Mouse (Mus musculus): ENCODE data around the gene Mdm2.

The Mdm2 gene

DNA sequence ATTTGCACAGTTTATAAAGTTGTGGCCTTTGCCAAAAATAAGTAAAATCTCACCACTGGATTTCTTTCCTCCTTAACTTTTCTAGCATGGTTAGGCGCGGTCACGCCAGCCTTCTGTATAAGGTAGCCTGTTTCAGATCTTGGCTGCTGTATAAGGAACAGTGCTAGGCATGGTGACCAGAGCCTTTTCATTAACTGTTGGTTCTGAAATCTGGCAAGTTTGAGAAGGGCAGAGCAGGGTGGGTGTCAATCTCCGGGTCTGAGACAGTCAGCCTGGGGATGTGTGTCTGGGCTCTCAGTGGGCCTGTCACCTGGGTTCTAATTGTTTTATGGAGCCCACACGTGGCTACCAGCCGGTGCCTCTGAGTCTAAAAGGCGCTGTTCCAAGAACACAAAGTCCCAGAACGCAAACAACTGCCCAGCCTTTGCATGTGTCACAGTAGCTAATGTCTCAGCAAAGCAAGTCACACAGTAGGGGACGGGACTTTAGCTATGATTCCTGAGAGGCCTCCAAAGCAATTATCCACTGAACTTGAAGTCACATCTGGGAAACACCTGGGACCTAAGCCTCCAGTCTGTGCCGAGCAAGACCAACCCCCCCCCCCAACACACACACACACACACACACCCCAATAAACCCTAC lies 41.0 kb downstream of the Mdm2 start:
- DNase-seq (ENCODE audit: low spot score in 2 of 2) = no peak

DNA sequence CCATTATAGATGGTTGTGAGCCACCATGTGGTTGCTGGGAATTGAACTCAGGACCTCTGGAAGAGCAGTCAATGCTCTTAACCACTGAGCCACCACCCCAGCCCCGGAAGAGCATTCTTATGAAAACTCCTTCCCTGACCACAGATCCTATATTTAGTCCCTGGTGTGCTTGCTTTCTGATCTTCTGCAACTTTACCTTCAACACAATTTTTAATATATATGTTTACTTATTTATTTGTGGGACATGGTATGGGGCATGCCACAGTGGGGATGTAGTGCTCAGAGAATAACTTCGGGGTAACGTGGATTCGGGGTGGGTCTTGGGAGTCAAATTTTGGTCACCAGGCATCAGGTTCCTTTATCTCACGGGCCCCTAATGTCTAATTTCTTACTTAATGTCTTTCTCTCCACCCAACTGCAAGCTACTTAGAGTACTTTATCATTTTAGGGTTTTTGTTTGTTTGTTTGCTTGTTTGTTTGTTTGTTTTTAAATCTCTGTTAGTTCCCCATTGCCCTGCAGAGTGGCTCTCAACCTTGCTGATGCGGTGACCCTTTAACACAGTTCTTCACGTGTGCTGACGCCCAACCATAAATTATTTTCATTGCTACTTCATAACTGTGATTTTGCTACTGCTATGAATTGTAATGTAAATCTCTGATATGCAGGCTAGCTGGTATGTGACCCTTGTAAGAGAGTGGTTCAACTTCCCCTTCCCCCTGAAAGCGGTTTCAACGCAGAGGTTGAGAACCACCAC lies 41.8 kb downstream of the Mdm2 start:
- DNase-seq (ENCODE audit: low spot score in 2 of 2) = no peak

DNA sequence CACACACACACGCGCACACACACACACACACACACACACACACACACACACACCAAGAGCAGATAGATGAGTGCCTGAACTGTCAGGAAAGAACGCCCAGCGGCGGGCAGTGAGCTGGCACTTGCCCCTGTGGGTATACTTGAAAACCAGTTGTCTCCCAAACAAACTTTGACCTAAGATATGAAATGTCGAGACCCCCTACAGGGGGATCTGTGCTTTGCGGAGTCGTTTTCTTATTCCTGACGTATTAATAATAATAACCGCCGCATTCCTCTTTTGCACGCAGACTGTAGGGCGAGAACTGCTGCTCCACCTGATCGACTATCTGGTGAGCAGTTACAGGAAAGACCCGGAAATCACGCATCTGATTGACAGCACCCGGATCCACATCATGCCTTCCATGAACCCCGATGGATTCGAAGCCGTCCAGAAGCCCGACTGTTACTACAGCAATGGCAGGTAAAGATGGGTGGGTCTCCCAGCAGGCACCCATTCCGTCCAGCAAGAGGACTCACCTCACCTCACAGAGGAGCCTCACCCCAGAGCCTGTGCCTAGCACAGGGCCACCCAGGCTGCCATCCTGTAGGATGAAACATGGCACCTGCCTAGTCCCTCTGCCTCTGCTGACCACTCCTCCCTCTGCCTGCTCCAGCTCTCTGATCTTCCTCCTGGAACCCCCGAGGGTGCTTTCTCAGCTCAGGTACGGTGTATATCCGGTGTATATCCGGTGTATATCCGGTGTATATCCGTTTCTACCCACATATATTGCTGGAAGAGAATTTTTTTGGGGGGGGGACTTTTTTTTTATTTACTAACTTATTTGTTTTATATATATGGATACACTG lies 42.7 kb downstream of the Mdm2 start:
- DNase-seq (ENCODE audit: low spot score in 2 of 2) = no peak

DNA sequence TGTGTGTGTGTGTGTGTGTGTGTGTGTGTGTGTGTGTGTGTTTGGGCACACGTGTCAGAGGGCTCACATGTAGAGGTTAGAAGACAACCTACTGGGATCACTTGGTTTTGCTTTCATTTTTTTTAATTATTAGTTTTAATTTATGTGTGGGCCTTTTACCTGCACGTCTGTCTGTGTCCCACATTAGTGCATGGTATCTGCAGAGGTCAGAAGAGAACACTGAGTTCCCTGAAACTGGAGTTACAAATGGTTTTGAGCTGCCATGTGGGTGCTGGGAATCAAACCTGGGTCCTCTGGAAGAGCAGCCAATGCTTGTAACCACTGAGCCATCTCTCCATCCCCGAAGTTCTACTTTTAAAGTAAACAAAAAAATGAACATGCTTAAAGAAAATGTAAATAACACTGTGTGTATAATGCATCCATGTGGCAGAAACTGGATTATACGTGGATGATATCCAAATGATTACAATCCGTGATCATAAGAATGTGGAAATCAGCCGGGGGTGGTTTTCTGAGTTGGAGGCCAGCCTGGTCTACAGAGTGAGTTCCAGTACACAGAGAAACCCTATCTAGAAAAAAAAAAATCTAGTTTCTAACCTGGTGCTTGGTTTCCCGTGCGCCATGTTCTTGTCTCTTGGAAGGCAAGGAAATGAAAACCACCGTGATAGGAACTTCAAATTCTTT lies 43.5 kb downstream of the Mdm2 start:
- no peak for DNase-seq (ENCODE audit: low spot score in 2 of 2)

DNA sequence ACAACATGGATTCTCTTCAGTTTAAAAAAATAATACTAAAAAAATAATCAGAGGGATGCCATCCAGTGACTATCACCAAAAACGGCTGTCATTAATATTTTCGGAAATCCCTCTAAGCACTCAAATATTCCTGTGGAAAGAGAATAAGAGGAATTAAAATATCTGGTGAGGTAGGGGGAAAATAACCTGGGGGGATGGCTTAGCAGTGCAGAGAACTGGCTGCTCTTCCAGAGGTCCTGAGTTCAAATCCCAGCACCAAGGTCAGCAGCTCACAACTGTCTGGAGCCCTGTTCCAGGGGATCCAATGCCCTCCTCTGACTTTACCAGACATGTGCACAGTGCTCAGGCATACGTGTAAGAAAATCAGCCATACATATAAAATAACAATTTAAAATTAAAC lies 44.2 kb downstream of the Mdm2 start:
- DNase-seq (ENCODE audit: low spot score in 2 of 2) = no peak

DNA sequence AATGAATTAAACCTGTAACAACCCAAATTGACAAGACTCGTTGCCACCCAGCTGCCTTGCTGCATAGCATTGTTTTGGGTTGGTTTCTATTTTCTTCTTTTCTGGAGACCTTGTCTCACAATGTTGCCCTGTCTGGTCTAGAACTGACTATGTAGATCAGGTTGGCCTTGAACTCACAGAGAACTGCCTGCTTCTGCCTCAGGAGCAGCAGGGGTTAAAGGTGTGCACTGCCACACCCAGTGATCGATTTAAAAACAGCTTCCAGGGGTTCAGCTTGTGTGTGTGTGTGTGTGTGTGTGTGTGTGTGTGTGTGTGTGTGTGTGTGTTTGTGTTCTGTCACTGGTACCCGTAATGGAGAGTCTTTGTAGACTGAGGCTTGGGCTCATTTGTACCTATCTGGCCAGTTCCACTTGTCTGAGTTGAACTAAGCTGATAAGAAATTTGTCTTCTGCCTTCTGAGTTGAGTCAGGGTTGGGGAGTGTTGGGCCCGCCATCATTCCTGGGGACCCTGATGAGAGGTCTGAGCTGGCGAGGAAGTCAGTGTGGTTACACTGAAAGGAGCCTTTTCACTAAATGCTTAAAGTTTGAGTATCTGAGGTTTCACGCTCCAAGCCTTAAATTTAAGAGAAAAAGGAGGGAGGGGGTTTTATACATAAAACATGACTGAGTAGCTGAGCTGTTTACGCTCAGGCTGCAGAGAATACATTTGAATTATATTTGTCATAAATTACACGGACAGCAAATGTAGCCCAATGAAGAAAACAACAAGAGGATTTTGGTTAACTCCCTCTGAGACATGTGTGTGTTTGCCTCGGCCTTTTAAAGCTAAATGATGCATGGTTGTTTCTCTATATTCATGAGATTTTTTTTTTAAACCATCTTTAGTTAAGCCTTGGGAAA lies 44.9 kb downstream of the Mdm2 start:
- DNase-seq (ENCODE audit: low spot score in 2 of 2) = no peak

DNA sequence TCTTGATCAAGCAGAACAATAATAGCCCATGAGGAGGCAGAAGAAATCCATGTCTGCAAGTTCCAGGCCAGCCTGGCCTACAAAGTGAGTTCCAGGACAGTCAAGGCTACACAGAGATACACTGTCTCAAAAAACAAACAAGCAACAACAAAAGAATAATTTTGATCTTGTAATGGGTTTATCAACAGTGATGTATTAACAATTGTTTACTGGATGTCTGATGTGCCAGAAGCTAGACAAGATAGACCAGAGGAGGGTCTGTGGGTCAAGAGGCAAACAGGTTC lies 45.7 kb downstream of the Mdm2 start:
- no peak for DNase-seq (ENCODE audit: low spot score in 2 of 2)

DNA sequence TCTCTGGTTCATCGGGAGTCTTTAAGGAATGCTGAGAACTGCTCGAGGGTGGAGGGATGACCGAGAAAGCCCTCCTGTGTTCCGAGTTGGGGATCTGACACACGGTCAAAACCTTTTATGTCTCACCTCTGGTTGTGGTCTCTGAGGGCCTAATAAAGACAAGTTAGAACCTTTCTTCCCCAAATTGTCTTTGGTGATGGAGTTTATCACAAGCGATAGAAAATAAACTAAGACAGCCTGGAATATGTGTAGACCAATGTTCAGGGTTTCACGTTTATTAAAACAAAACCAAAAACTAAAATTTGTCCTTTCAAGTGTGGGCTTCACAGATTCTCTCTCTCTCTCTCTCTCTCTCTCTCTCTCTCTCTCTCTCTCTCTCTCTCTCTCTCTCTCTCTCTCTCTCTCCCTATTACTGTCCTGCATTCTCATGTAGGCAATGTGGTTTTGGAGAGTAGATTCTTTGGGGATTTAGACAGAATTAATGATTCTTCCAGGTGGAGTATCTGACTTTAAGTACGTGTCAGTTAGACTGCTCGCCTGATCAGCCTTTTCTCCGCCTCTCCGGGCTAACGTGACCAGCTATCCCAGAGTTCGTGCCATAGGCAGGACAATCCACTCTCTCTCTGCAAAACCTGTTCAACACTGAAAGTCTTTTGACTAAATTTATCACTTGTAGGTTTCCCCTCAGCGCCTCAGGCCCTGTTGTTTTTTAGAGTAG lies 46.2 kb downstream of the Mdm2 start:
- no peak for DNase-seq (ENCODE audit: low spot score in 2 of 2)

DNA sequence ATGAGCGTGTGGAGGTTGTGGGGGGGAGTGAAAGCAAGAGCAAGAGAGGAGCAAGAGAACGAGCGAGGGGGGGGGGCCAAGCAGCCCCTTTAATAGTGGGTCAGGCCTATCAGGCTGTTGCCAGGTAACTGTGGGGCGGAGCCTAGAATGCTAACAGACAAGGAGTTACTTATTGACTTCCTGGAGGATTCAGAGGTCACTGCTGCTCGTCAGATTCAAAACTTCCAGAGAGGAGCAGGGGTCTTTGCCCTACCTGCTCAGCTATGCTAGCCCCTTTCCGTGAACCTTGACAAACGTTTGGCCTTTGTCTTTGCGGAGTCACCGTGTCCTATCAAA lies 46.7 kb downstream of the Mdm2 start:
- DNase-seq (ENCODE audit: low spot score in 2 of 2) = no peak

DNA sequence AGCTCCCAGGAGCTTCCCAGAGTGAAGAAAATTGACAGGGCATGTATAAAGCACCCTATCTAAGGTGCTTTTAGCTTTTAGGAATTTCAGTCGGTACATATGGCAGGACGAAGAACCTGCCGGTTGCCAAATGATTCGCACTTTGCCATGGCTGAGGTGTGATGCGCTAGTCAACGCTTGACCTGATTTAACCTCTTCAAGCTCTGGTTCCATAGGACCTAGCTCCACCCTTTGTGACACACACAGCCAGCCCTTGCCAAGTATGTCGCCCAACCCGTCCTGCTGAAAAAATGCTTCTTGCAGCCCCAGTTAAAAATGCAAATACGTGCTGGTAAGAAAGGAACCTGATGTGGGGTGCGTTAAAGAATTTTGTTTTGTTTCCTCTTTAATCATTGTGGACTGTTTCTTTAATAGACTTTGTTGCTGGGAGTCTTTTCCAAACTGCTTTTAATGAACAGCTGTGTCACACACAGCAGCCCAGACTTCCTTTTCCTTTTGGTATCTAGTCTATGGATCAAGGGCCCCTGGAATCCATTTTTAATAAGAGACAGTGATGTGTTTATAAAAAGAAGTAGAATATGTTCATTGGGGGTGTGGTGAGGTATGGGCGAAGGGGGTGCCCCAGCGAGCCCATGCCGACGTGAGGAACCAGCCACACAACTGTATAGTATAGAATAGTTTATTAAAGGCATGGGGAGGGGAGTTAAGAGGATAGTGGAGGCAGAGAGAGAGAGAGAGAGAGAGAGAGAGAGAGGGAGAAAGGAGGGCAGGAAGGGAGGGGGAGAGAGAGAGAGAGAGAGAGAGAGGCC lies 47.3 kb downstream of the Mdm2 start:
- no peak for DNase-seq (ENCODE audit: low spot score in 2 of 2)

DNA sequence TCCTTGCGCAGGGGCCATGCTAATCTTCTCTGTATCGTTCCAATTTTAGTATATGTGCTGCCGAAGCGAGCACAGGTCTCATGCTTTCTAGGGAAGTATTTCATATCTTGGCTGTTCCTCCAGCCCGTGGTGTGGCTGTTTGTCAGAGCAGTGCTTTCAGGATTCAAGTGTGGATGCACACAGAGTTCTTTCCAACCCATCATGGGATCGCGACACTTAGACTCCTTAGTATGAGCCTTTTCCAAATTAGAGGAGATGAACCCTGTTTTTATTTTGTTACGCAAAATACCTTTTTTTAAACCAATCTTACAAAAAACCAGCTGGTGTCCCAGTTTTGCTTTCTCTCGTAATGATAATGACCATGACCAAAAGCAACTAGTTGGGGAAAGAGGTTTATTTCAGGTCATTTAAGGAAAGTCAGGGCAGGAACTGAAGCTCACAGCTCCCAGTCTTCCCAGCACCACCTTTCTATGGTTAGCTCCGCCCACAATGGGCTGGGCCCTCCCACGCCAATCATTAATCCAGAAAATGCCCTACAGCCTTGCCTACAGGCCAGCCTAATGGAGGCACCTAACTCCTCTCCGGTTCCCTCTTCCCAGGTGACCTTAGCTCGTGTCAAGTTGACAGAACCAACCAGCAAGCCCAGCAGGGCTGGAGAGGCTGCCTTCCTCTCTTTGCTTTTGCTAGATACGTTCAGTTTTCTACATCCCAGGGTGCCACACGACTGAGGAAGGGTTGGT lies 48.1 kb downstream of the Mdm2 start:
- no peak for DNase-seq (ENCODE audit: low spot score in 2 of 2)

DNA sequence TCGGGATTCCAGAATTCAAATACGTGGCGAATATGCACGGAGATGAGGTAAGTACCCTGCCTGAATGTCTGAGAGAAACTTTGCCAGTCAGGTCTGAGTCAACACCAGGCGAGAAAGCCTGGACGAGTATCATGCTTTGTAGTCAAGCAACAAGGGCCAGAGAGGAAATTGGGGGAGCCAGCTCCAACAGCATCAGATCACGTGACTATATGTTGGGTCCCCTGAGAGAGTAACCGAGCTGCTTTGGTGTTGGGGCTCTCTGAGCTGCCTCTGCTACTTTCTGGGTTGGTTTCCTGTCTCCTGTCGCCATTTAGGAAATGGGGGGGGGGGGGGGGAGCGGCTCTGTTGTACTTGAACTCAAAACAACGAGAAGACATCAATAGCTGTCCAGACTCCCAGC lies 50.7 kb downstream of the Mdm2 start:
- no peak for DNase-seq (ENCODE audit: low spot score in 2 of 2)

DNA sequence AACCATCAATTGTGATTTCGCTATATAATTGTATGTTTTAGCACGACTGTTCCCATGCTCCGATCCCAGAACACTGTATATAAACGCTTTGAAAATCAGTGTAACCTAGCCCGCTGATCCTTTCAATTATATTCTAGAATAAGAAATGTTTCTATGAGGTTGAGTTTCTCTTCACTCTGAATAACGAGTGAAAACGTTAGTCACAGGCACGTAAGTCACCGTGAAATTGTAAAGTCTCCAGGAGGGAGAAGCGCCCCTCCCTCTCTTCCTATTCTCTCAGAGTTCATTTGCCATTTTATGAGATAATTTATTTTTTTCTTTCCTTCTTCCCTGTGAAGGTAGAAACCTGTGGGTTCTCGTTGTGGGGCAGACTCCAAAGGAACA lies 51.1 kb downstream of the Mdm2 start:
- DNase-seq (ENCODE audit: low spot score in 2 of 2) = no peak

DNA sequence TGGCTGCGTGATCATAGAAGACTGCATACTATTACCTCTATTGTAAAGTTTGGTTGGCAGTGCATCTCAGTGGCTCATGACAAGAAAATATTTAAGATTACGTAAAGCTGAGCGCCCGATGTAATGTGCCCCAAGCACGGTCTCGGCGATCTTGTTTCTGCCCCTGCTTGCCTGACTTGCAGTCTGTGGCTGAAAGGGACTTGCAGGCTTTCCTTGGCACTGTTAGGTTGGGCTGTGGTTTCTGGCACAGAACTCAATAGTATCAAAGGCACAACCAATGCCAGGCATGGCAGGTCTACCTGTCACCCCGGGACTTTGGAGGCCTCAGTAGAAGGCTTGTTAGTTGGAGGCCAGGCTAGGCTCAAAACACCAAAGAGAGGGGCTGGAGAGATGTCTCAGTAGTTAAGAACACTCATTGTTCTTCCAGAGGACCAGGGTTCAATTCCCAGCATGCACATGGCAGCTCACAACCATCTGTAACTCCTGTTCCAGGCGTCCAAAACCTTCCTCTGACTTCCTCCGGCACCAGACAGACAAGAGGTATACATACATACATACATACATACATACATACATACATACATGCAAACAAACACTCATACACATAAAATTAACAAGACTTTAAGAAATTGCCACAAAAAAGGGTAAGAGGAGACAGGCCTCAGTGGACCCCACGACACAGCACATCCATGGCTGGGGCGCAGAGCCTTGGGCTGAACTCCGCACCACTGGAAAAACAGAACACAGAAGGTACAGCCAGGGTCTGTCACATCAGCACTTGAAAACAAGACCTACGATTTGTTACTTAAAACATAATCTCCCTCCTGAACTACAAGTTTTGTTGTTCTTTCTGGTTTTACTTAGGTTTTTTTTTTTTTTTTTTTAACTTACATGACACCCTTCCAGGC lies 51.8 kb downstream of the Mdm2 start:
- DNase-seq (ENCODE audit: low spot score in 2 of 2) = no peak

DNA sequence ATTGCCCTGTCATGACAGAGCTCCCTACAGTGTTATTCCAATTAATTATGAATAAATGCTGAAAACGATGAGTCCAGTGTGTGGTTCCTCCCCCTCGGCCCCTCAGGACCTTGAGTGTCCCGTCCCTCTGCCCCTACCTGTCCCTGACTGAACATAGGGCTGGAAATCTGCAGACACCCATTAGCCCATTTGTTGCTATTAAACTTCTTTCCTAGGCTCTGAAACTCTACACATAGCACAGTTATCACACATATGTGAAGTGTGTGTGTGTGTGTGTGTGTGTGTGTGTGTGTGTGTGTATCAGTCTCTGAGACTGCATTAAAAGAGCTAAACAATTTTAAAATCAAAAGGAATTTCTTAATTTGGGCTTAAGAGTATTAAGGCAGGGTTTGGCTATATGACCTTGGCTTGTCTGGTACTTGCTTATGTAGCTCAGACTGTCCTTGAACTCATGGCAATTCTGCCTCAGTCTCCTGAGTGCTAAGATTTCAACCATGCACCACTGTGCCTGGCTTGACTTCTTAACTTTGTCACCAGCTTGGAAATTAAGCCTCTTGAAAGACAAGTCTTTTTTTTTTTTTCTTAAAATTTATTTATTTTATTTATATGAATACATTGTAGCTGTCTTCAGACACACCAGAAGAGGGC lies 52.8 kb downstream of the Mdm2 start:
- no peak for DNase-seq (ENCODE audit: low spot score in 2 of 2)

DNA sequence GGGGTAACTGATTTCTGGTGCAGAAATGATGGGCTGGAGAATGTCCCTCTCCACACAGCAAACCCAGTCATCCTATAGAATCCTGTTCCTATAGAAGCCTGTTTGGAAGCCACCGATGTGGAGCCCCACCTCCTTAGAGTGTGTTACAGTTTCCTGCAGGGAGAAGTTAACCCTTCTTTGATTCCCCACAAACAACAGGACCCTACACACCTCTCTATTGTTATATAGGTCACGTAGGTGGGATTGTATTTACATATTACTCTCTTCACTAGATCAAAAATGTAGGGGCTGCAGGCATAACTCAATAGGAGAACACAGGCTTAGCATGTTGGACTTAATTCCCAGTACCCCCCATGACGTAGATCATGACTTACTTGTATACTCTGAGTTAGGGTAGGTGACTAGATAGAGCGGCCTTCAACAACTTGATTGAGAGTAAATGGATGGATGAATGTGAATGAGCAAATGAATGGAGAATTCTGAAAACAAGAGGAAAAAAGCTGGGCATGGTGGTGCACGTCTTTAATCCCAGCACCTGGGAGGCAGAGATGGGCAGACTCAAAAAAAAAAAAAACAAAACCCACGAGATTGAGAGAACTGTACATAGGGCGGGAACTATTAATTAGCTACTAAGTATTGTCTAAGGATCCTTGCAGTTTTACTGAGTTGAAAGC lies 53.4 kb downstream of the Mdm2 start:
- DNase-seq (ENCODE audit: low spot score in 2 of 2) = no peak

DNA sequence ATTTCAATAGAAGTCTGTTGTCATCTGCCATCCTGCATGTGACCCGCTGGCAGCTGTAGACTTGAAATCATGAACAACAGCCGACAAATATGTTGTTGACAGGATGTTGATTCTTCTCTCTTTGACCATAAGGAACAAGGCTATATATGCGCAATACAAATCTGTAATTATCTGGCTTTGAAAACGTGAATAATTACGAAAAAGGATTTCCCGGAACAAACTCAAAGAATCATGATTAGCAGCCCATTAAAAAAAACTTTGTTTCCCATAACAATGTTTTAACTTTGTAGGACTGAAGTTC lies 53.9 kb downstream of the Mdm2 start:
- DNase-seq (ENCODE audit: low spot score in 2 of 2) = no peak
